Mouse (Mus musculus) olfactory bulb, adult 2 months (tissue): ENCODE data around the gene Slc8a3.

Source experiments
- CTCF ChIP-seq: fragments of 200-500 bp; IDR thresholded peaks from 2 replicates; pipeline ENCODE4 v1.5.1; 2012; ENCODE audit warnings: low read depth, mild to moderate bottlenecking, low read length, moderate library complexity; ENCODE audit not compliant: insufficient read depth
- POLR2A ChIP-seq: fragments of 200-500 bp; IDR thresholded peaks from 2 replicates; pipeline ENCODE4 v1.6.1; 2012; ENCODE audit warnings: mild to moderate bottlenecking, low read depth, low read length, moderate library complexity; ENCODE audit not compliant: insufficient read depth

GRCm38 (mm10) chr12:81303626-81304025, 29.4 kb downstream of the Slc8a3 start:
- TF ChIP-seq POLR2A = no peak
- no peak for TF ChIP-seq CTCF
